Mouse (Mus musculus) embryonic stem cell, embryonic (primary cell): ENCODE data around the gene Fli1.

Experiments used
- CTCF ChIA-PET, 4 experiments: fragments of 300-600 bp in 2 of 4; fragments of 350-600 bp in 2 of 4; sonication (Branson Sonifier 250); formaldehyde crosslinking; loops; one replicate each; lab custom pipeline; 2022; ENCODE audit warnings: inconsistent platforms in 2 of 4; lab: Charles Lee
- POLR2A ChIA-PET, 4 experiments: fragments of 300-600 bp in 2 of 4; fragments of 350-600 bp in 2 of 4; sonication (Branson Sonifier 250); formaldehyde crosslinking; loops; one replicate each; lab custom pipeline; 2022; ENCODE audit warnings: antibody characterized with exemption in 4 of 4, inconsistent platforms in 1 of 4; lab: Charles Lee

Fli1 gene

GRCm38 (mm10) chr9:32405191-32405925 lies 137.3 kb downstream of the Fli1 start:
- ChIA-PET POLR2A (interaction anchor here in 3 of 4 experiments (0.6 to 1.2 kb wide), 6 partner anchors 11 to 291 kb away, joined by 3 read pairs; no protein-coding TSS in a partner anchor), CTCF (interaction anchor here (0.6 to 2.0 kb wide), 62 partner anchors 9 to 850 kb away, joined by 3 to 25 read pairs (median 4); partner anchors contain the start of gene Fli1 (in 1 of the 4))

DNA sequence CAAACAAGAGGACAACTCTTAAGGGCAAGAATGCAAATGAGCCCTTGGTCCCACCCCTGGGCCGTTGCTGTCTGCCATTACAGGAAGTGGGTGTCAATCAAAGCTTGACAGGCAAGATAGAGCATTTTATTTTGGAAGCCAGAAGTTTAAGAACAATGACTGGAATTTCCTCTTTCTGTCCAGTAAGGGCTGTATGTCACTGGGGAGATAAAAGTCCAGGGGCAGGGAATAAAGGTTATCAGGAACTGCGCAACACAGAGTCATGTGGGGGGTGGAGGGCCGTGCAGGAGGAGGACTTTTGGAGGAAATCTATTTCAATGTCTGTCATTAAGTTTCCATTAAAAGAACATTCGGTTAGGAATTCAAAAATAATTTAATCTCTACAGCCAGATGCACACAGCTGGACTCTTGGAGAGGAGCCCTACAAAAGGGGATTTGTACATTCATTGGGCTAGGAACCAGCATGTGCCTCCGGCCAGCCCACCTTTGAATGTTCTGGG lies 141.9 kb downstream of the Fli1 start:
- POLR2A ChIA-PET, result no interaction called here

DNA sequence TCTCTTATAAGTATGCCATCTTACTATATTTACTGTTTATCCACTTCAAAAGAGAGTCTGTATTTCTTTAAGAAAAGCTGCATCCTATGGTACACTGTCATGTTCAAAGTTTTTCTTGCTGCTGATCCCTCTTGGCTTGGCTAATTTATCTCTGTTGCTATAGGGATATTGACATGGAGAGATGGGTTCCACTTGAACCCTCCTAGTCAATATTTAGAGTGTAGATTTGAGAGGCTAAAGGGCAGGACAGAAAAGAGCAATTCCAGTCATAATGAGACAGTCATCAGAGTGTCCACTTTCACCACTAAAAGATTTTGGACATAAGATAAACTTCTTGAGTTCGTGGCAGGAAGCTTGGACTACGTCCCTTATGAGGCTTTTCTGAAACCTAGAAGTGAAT lies 142.4 kb downstream of the Fli1 start:
- CTCF ChIA-PET, result no interaction called here
- POLR2A ChIA-PET, result no interaction called here

More for the DNA sequence above, 141.9 kb downstream of the Fli1 start:
- CTCF ChIA-PET, result no interaction called here

GRCm38 (mm10) chr9:32394761-32395161 lies 147.9 kb downstream of the Fli1 start:
- CTCF ChIA-PET, result no interaction called here
- POLR2A ChIA-PET, result interaction anchor here in 2 of 4 experiments (0.5 to 0.7 kb wide), 2 partner anchors 10 to 191 kb away, joined by 3 to 5 read pairs; no protein-coding TSS in a partner anchor

GRCm38 (mm10) chr9:32392716-32393115 lies 149.9 kb downstream of the Fli1 start:
- CTCF ChIA-PET, result interaction anchor here in 2 of 4 experiments (1.5 to 2.2 kb wide), 2 partner anchors 13 to 193 kb away, joined by 4 to 5 read pairs; no protein-coding TSS in a partner anchor
- POLR2A ChIA-PET, result no interaction called here

GRCm38 (mm10) chr9:32391701-32392100 lies 151.0 kb downstream of the Fli1 start:
- ChIA-PET POLR2A (interaction anchor here in 1 of 4 experiments (0.6 kb wide), 1 partner anchor 397 kb away, joined by 3 read pairs; no protein-coding TSS in a partner anchor), CTCF (interaction anchor here in 2 of 4 experiments (0.6 to 2.2 kb wide), 6 partner anchors 13 to 627 kb away, joined by 3 to 5 read pairs (median 4); no protein-coding TSS in a partner anchor)

GRCm38 (mm10) chr9:32391092-32391491 lies 151.6 kb downstream of the Fli1 start:
- CTCF ChIA-PET, result interaction anchor here in 2 of 4 experiments (0.6 to 2.2 kb wide), 6 partner anchors 14 to 627 kb away, joined by 3 to 5 read pairs (median 4); no protein-coding TSS in a partner anchor
- POLR2A ChIA-PET, result interaction anchor here in 1 of 4 experiments (0.9 kb wide), 1 partner anchor 19 kb away, joined by 3 read pairs; no protein-coding TSS in a partner anchor

DNA sequence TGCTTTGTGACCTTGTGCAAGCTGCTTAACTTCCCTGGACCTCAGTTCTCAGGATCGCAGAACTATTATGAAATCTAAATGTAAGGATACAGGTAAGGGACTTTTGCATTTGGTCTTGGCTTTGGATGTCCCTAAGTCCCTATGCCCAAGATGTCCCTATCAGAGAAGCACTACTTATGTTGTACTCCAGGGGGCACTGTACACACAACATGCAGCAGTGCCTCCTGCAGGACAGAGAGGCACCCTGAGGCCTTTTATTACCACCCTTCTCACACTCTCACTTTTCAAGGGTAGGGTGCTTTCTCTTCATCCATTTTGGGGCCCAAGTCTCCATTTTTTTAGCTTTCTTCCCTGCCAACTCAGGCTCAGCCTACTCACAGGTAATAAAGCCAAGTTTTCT lies 154.5 kb downstream of the Fli1 start:
- CTCF ChIA-PET, result interaction anchor here in 3 of 4 experiments (0.6 to 2.3 kb wide), 5 partner anchors 17 to 176 kb away, joined by 3 to 10 read pairs (median 3); no protein-coding TSS in a partner anchor
- POLR2A ChIA-PET, result no interaction called here

- ChIA-PET CTCF (interaction anchor here in 1 of 4 experiments (0.9 to 1.7 kb wide), 2 partner anchors 21 to 201 kb away, joined by 3 to 4 read pairs; no protein-coding TSS in a partner anchor), POLR2A (no interaction called here)
Observed at GRCm38 (mm10) chr9:32384906-32385305, 157.8 kb downstream of the Fli1 start.

- POLR2A ChIA-PET, result interaction anchor here in 2 of 4 experiments (1.1 to 1.7 kb wide), 3 partner anchors 8 to 19 kb away, joined by 3 to 8 read pairs (median 4); no protein-coding TSS in a partner anchor
- CTCF ChIA-PET, result interaction anchor here in 2 of 4 experiments (1.0 to 1.1 kb wide), 2 partner anchors 28 to 208 kb away, joined by 3 to 5 read pairs; no protein-coding TSS in a partner anchor
Observed at GRCm38 (mm10) chr9:32376863-32377590, 165.6 kb downstream of the Fli1 start.

GRCm38 (mm10) chr9:32376031-32376430 lies 166.6 kb downstream of the Fli1 start:
- POLR2A ChIA-PET, result no interaction called here
- CTCF ChIA-PET, result interaction anchor here in 2 of 4 experiments (0.7 kb wide), 2 partner anchors 13 to 16 kb away, joined by 3 read pairs; no protein-coding TSS in a partner anchor

GRCm38 (mm10) chr9:32373656-32374055 lies 169.0 kb downstream of the Fli1 start:
- CTCF ChIA-PET, result no interaction called here
- POLR2A ChIA-PET, result interaction anchor here in 1 of 4 experiments (0.7 kb wide), 1 partner anchor 10 kb away, joined by 4 read pairs; no protein-coding TSS in a partner anchor
